Mouse (Mus musculus) stomach, adult 2 months (tissue): ENCODE measurements around the gene Aoah. TPM values are rescaled to one million over a fixed set of nuclear protein-coding genes. Genes with fewer than 3 reads are reported as not detected.

Source experiments
- polyA plus RNA-seq: library from polyadenylated mRNA; depleted of rRNA; stranded (reverse); fragments of >200 nt; gene quantifications from 2 replicates; pipeline ENCODE4 v1.2.3, GENCODE M21; 2012; rRNA removed

The Aoah gene
- polyA plus RNA-seq = 0.05 and 0.39 TPM in 2 replicates

DNA sequence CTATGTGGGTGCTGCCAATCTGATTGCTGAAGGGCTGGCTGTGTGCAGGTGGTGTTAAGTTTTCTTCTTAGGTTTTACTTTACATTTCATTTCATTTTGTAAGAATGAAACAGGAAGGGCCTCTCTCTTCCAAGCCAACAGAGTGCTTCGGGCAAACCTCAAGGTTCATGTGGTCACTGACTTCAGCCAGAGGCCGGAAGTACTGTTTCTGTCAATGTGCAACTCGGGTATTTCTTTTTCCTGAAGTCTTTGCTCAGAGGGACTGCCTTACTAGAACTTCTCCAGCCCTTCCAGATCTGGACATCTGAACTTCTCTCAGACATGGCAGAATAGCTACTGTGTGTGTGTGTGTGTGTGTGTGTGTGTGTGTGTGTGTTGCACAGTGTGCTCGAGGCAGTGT, at the start of gene Aoah:
TSS of gene Aoah (plus strand) at position 213 of the 400 bp plus-strand sequence.

GRCm38 (mm10) chr13:21074847-21075246, 280.9 kb downstream of the Aoah start, which contains the start of gene Olfr1370:
TSS of gene Olfr1370 (minus strand) at chr13:21074947.

